Mouse (Mus musculus) retina, embryonic 14.5 days (tissue): ENCODE data around the gene Zfp592.
"Not testable (repeated sequence)": the region's sequence is repeated elsewhere in the genome, so short reads cannot be mapped to it uniquely, and the experiment has no call there.

Experiments used
- DNase-seq: peaks from one replicate; pipeline ENCODE4 v3.0.0-alpha.2; 2015; ENCODE audit warnings: low spot score

The Zfp592 gene

GRCm38 (mm10) chr7:80992980-80993833, at the start of gene Zfp592:
Zfp592 (plus strand) TSS chr7:80993681.
- DNase-seq = peak; percentile 77

- DNase-seq = peak; percentile 91
These were observed 45.8 kb upstream of the Zfp592 start, which contains the start of gene Sec11a for GRCm38 (mm10) chr7:80947445-80948350. Sec11a (minus strand) TSS chr7:80947780.

GRCm38 (mm10) chr7:80951461-80951860, 42.0 kb upstream of the Zfp592 start:
- no peak for DNase-seq

- DNase-seq = no peak
These were observed 41.3 kb upstream of the Zfp592 start for GRCm38 (mm10) chr7:80952140-80952539.

- no peak for DNase-seq
These were observed 39.2 kb upstream of the Zfp592 start for GRCm38 (mm10) chr7:80954251-80954650.

- no peak for DNase-seq
These were observed 36.6 kb upstream of the Zfp592 start for GRCm38 (mm10) chr7:80956891-80957290.

- no peak for DNase-seq
These were observed 34.5 kb upstream of the Zfp592 start for GRCm38 (mm10) chr7:80959003-80959402.

GRCm38 (mm10) chr7:80962799-80963198, 30.7 kb upstream of the Zfp592 start:
- DNase-seq = no peak

GRCm38 (mm10) chr7:80970913-80971312, 22.6 kb upstream of the Zfp592 start:
- DNase-seq = no peak

- DNase-seq = no peak
These were observed 22.1 kb upstream of the Zfp592 start for GRCm38 (mm10) chr7:80971419-80971818.

GRCm38 (mm10) chr7:80972082-80972481, 21.4 kb upstream of the Zfp592 start:
- no peak for DNase-seq

- not testable (repeated sequence) for DNase-seq
These were observed 20.4 kb upstream of the Zfp592 start for GRCm38 (mm10) chr7:80972920-80973637.

- not testable (repeated sequence) for DNase-seq
These were observed 19.9 kb upstream of the Zfp592 start for GRCm38 (mm10) chr7:80973638-80974015.

- no peak for DNase-seq
These were observed 12.9 kb upstream of the Zfp592 start for GRCm38 (mm10) chr7:80980566-80980965.

- DNase-seq = no peak
These were observed 6.9 kb upstream of the Zfp592 start for GRCm38 (mm10) chr7:80986458-80987187.

- DNase-seq = no peak
These were observed 5.5 kb upstream of the Zfp592 start for GRCm38 (mm10) chr7:80987805-80988625.

GRCm38 (mm10) chr7:80990276-80990675, 3.2 kb upstream of the Zfp592 start:
- no peak for DNase-seq

GRCm38 (mm10) chr7:80991589-80991988, 1.9 kb upstream of the Zfp592 start:
- DNase-seq = no peak

GRCm38 (mm10) chr7:80992063-80992462, 1.4 kb upstream of the Zfp592 start:
- no peak for DNase-seq

- no peak for DNase-seq
These were observed 876 bp upstream of the Zfp592 start for GRCm38 (mm10) chr7:80992631-80992979.
